Mouse (Mus musculus) layer of hippocampus, postnatal 25 days (tissue): ENCODE results near the gene Man2b1. TPM values are rescaled to one million over a fixed set of nuclear protein-coding genes. Genes with fewer than 3 reads are reported as not detected.
"Not testable (repeated sequence)": the region's sequence is repeated elsewhere in the genome, so short reads cannot be mapped to it uniquely, and the experiment has no call there.

Source experiments
- DNase-seq, 2 experiments: peaks; one replicate each; pipeline ENCODE4 v3.0.0; 2022; ENCODE audit warnings: mixed read lengths in 2 of 2, low spot score in 1 of 2; ENCODE audit errors: extremely low spot score in 1 of 2
- microRNA-seq, 2 experiments: library from miRNA; unstranded; fragments of <30 nt; microRNA quantifications; one replicate each; pipeline ENCODE4 v1.2.0; 2021
- total RNA-seq, 2 experiments: library from RNA; stranded (reverse); gene quantifications; 2 replicates each; pipeline ENCODE4 v1.2.3; 2021

Man2b1 gene
- total RNA-seq, 2 experiments from 2014 or later: 36.1 to 41.8 TPM

DNA sequence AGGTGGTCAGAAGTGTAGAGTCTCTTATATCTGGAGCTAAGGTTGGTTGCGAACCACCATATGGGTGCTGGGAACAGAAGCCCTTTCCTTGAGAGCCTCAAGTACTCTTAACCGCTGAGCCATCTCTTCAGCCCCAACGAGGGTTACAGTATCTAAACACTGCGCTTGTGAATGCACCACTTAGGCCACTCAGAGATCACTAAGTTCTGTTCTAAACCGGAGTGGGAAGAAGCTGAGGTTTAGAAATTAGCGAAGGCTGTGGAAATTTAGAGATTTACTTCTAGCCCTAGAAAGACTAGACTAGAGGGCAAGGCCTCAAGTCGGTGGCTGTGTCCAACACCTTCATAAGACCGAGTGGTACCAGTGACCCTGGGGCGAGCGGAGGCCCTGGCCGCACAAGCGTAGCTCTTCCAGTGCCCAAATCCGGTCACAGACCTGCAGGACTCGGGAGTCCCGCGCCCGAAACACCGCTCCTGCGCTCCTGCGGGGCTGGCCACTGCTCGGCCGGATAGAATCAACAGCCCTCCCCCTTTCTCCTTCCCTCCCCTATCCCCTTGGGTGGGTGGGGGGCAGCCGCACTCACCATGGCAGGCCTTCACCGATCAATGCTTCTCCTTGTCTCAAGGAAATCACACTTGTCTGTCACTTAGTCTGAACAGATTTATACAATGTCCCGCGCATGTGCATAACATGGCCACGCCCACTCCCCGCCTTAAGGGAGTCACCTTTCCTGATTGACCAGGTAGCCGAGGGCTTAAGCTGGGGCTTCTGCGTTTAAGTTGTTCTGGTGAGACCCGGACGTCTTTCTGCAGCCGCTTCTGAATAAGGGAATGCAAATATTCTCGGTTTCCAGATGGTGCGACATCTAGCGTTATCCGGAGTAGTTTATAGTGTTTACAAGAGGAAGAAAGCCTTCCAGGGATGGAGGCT, 36.2 kb downstream of the Man2b1 start:
- DNase-seq: peak; percentile 56 to 71

DNA sequence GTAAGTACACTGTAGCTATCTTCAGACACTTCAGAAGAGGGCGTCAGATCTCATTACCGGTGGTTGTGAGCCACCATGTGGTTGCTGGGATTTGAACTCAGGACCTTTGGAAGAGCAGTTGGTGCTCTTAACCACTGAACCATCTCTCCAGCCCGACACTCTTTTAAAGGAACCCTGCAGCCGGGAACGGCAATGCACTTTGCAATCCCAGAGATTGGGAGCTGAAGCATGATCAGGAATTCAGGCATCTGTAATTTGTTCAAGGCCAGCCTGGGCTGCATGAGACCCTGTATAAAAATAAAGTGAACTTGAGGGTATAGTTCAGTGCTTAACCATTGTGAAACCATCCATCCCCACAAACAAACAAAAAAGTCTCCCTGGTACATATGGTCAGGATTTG, 37.2 kb downstream of the Man2b1 start:
- not testable (repeated sequence) for DNase-seq

DNA sequence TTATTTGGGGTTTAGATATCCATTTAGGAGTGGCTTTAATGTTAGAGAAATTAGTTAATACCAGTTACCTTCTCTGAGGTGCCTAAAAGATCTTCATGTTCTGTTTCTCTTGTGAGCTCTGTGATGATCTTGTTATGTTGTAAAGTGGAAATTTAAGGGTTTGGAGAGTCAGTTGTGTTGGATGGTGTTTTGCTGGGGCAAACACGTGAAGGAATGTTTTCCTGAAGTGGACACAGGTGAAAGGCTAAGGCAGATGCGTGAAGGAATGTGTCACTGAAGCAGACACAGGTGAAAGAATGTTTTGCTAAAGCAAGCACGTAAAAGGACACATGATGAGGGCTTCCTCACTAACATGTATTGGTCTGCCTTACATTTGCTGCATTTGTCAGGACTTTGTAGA, 39.9 kb downstream of the Man2b1 start, which contains the start of gene Zfp791:
Gene Zfp791, minus strand, starts transcription at position 101 of the 400 bp plus-strand sequence.
- no peak for DNase-seq

DNA sequence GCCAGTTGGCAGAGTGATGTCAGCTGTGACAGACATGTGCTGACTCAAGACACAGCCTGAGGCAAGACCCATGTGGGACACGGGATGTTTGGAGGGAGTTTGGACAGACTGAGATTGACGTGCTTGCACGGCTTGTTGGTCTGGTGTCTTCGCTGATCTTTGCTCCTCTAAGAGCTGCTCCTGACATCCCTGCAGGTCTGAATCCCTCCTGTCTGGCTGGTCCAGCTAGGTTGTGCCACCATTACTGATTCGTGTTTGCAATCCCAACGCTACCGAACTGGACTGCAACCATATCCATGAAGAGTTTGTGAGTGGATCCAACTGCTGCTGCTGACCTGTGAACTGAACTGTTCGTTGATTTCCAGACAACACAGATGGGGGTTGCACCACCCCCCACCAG, 40.6 kb downstream of the Man2b1 start:
- no peak for DNase-seq

DNA sequence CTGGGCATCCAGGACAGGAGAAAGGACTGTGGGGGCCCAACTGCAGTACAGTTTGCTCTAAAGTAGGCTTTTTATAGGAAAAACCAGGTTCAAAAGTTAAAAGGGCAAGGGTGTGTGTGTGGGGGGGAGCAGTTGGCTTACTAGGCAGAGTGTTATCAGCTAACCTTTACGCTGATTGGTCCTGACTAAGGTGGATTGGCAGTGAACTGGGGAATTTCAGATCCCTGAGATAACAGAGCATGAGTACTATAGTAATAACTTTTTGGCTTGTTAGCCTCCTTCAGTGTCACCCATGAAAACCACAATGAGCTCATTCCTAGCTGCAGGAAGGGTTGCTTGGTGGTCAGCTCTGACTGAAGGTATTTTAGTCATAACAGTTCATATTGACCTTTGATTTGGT, 49.3 kb downstream of the Man2b1 start:
- DNase-seq: no peak

DNA sequence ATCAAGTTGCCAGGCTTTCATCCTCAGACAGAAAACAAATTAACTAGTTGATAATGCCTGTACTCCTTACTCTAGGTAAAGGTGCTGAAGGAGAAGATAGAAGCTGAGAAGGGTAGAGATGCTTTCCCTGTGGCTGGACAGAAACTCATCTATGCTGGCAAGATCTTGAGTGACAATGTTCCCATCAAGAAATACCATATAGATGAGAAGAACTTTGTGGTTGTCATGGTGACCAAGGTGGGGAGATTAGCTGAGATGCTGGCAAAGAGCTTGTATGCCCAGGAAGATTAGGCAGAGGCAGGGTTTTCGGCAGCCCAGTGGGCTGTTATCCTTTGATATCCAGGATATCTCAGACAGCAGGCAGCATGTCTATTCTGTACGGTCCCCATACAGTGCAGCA, 52.6 kb downstream of the Man2b1 start:
- DNase-seq: not testable (repeated sequence)

DNA sequence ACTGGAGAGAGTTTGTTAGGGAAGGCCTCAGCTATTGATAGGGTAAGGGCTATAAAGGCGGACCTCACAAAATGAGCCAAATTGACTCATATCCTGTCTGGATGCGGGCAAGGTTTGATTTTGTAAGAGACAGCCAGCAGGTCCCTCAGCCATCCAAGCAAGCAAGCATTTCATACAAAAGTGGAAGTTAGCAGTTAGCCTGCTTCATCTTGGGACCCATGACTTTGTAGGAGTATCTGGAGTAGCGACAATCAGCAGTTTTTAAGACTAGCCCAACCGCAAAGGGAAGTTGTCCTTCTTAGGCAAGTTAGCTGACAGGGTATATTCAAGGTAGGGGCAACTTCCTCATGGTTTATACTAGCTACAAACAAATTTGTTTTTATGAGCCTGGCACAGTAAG, 59.4 kb downstream of the Man2b1 start:
- no peak for DNase-seq

Small RNAs within 50 kb of the gene (microRNA-seq; reads per million reads assigned to microRNA genes)
- gene Gm23388 (0 to 0.20 reads per million in 2 experiments), gene Mir7070 (4.8 to 7.4 reads per million in 2 experiments)

Other genes with a start within 250 kb of the Man2b1 start
- 10 to 100 TPM; 67.0 to 69.7 TPM for gene Rad23a, start 242.6 kb upstream of the Man2b1 start, total RNA-seq
- 100 to 1,000 TPM; 473 to 552 TPM for gene Calr, start 236.3 kb upstream of the Man2b1 start, total RNA-seq
- 10 to 100 TPM; 52.4 to 53.3 TPM for gene Farsa, start 226.3 kb upstream of the Man2b1 start, total RNA-seq
- gene Syce2, start 211.2 kb upstream of the Man2b1 start, total RNA-seq: 10 to 100 TPM; 16.5 to 18.0 TPM
- 10 to 100 TPM; 32.4 to 39.7 TPM for gene Gcdh, start 189.3 kb upstream of the Man2b1 start, total RNA-seq
- under 1 TPM in 1 of 2 experiments, not detected in 1; 0.17 TPM for gene Klf1, start 181.3 kb upstream of the Man2b1 start, total RNA-seq
- 1 to 10 TPM; 3.7 to 4.3 TPM for gene Dnase2a, start 174.7 kb upstream of the Man2b1 start, total RNA-seq
- gene Mast1, start 145.9 kb upstream of the Man2b1 start, total RNA-seq: 100 to 1,000 TPM in 1 of 2 experiments, 10 to 100 TPM in 1; 75.7 to 100 TPM
- 1 to 10 TPM in 1 of 2 experiments, under 1 TPM in 1; 0.47 to 1.3 TPM for gene Rtbdn, start 136.3 kb upstream of the Man2b1 start, total RNA-seq
- not detected for gene Gm49661, start 113.8 kb upstream of the Man2b1 start, total RNA-seq
- gene Prdx2, start 113.7 kb upstream of the Man2b1 start, total RNA-seq: 100 to 1,000 TPM; 335 to 353 TPM
- 10 to 100 TPM; 37.1 to 41.5 TPM for gene Rnaseh2a, start 113.5 kb upstream of the Man2b1 start, total RNA-seq
- gene Junb, start 104.6 kb upstream of the Man2b1 start, total RNA-seq: 10 to 100 TPM; 67.9 to 68.8 TPM
- 1 to 10 TPM; 7.6 to 9.3 TPM for gene Hook2, start 92.7 kb upstream of the Man2b1 start, total RNA-seq
- gene Best2, start 68.7 kb upstream of the Man2b1 start, total RNA-seq: not detected
- 100 to 1,000 TPM; 116 to 128 TPM for gene Asna1, start 58.0 kb upstream of the Man2b1 start, total RNA-seq
- gene Trir, start 56.4 kb upstream of the Man2b1 start, total RNA-seq: 100 to 1,000 TPM; 130 to 144 TPM
- gene Tnpo2, start 46.4 kb upstream of the Man2b1 start, total RNA-seq: 100 to 1,000 TPM; 145 to 159 TPM
- 10 to 100 TPM; 19.7 to 27.8 TPM for gene Fbxw9, start 23.2 kb upstream of the Man2b1 start, total RNA-seq
- gene Gm5741, start 15.3 kb upstream of the Man2b1 start, total RNA-seq: not detected
- 10 to 100 TPM; 57.7 to 62.0 TPM for gene Dhps, start 11.5 kb upstream of the Man2b1 start, total RNA-seq
- gene Wdr83os, start 2.5 kb upstream of the Man2b1 start, total RNA-seq: 10 to 100 TPM; 57.7 to 69.0 TPM
- 10 to 100 TPM; 28.7 to 32.3 TPM for gene Wdr83, start 2.0 kb upstream of the Man2b1 start, total RNA-seq
- 1 to 10 TPM; 7.0 to 7.1 TPM for gene Zfp791, start 39.8 kb downstream of the Man2b1 start, total RNA-seq
- not detected for gene Cks1brt, start 68.7 kb downstream of the Man2b1 start, total RNA-seq
- gene Olfr371, start 142.7 kb downstream of the Man2b1 start, total RNA-seq: not detected
- gene Orc6, start 216.4 kb downstream of the Man2b1 start, total RNA-seq: 10 to 100 TPM; 30.7 to 32.9 TPM
- gene Vps35, start 216.5 kb downstream of the Man2b1 start, total RNA-seq: 100 to 1,000 TPM; 127 to 138 TPM